Mouse (Mus musculus) left cerebral cortex, adult 2 months (tissue): ENCODE measurements around the gene Acvr1. TPM values are rescaled to one million over a fixed set of nuclear protein-coding genes. Genes with fewer than 3 reads are reported as not detected.

ENCODE experiments used
- DNase-seq, 2 experiments: peaks; one replicate each; pipeline ENCODE4 v3.0.0; 2021 to 2022; ENCODE audit warnings: low spot score in 2 of 2, mixed read lengths in 1 of 2; ENCODE audit errors: extremely low spot score in 1 of 2
- H3K27ac ChIP-seq: fragments of 200-600 bp; 2 replicates; pipeline ENCODE4 v1.8.1; 2022
- H3K4me3 ChIP-seq: fragments of 200-600 bp; 2 replicates; pipeline ENCODE4 v1.8.1; 2022
- CTCF ChIP-seq: fragments of 200-600 bp; IDR thresholded peaks from 2 replicates; pipeline ENCODE4 v1.8.1; 2022; ENCODE audit warnings: antibody characterized with exemption, mild to moderate bottlenecking, moderate library complexity
- intact Hi-C: fragments of 180-260 bp; cut with DNase I; formaldehyde crosslinking; loops from one replicate; pipeline ENCODE4 v1.15.1; 2025
- total RNA-seq, 2 experiments: library from RNA; stranded (reverse); gene quantifications; 2 replicates each; pipeline ENCODE4 v1.2.3; 2021

The Acvr1 gene
- total RNA-seq, 2 experiments from 2014 or later, result 32.9 to 36.6 TPM

GRCm38 (mm10) chr2:58514489-58514888, 52.5 kb downstream of the Acvr1 start:
- no peak for DNase-seq
- TF ChIP-seq CTCF, result no peak
- intact Hi-C loops, result no loop called here
- Histone ChIP-seq H3K27ac (no peak overlapping the region), H3K4me3 (no peak overlapping the region)

GRCm38 (mm10) chr2:58513212-58513611, 53.7 kb downstream of the Acvr1 start:
- intact Hi-C loops, result no loop called here
- TF ChIP-seq CTCF, result no peak
- H3K4me3 ChIP-seq, result no peak overlapping the region
- no peak for DNase-seq
- no peak overlapping the region for H3K27ac ChIP-seq

DNA sequence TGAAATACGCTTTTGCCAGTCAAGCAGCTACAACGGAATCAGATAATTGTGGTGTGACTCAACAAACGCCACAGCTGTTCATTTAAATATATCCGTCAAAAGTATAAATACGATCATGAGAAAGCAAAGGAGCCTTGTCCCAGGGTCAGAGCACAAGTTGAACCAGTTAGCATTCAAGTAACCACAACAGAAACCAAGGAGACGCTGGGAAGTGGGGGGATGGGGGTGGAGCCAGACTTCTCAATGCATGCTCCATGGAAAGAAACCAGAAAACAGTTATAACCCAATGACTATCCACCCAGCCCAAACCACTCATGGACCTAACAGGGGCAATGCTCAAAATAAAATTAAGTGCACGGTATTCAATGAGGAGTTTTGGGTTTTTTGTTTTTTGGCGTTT, 56.8 kb downstream of the Acvr1 start:
- no peak for TF ChIP-seq CTCF
- intact Hi-C loops, result no loop called here
- DNase-seq, result no peak
- Histone ChIP-seq H3K27ac (no peak overlapping the region), H3K4me3 (no peak overlapping the region)

DNA sequence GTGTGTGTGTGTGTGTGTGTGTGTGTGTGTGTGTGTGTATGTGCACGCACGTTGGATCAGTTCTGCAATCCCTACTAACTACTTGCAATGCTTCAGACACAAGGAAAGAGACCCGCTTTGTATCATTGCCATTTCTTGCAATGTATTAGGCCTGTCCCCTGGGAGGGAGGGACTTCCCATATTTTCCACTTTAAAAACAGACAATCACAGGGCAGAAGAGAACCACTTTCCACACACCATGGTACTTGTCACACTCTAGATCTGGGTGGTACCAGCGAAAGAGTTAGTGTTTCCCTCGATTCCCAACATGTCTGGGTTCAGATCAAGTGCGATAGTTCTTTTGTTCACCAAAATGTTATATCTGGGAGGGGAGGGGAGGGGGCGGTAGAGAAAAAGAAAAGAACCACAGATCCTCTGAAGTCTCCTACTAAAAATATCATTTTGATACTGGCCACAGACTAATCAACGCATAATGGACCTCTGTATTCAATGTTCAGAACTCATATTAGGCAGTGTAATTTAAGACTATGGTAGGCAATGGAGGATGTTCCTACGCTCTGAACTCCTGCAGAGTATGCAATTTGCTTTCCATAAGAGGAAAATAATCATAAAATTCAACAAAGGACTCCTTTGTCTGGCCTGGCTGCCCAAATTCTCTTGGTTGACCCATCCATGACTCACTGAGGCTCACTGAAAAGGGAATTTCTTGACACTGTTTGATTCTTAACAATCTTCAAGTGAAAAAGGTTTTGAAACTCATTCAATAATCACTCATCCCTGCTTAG, 61.5 kb downstream of the Acvr1 start:
- Histone ChIP-seq H3K4me3 (no peak overlapping the region), H3K27ac (no peak overlapping the region)
- intact Hi-C loops, result no loop called here
- DNase-seq, result no peak
- no peak for TF ChIP-seq CTCF

GRCm38 (mm10) chr2:58496647-58497410, 70.1 kb downstream of the Acvr1 start:
- DNase-seq, result no peak
- intact Hi-C loops, result no loop called here
- TF ChIP-seq CTCF, result no peak
- no peak overlapping the region for H3K27ac ChIP-seq
- H3K4me3 ChIP-seq, result no peak overlapping the region

GRCm38 (mm10) chr2:58495271-58495670, 71.7 kb downstream of the Acvr1 start:
- DNase-seq, result no peak
- TF ChIP-seq CTCF, result no peak
- intact Hi-C loops, result no loop called here
- H3K4me3 ChIP-seq, result no peak overlapping the region
- H3K27ac ChIP-seq, result no peak overlapping the region

DNA sequence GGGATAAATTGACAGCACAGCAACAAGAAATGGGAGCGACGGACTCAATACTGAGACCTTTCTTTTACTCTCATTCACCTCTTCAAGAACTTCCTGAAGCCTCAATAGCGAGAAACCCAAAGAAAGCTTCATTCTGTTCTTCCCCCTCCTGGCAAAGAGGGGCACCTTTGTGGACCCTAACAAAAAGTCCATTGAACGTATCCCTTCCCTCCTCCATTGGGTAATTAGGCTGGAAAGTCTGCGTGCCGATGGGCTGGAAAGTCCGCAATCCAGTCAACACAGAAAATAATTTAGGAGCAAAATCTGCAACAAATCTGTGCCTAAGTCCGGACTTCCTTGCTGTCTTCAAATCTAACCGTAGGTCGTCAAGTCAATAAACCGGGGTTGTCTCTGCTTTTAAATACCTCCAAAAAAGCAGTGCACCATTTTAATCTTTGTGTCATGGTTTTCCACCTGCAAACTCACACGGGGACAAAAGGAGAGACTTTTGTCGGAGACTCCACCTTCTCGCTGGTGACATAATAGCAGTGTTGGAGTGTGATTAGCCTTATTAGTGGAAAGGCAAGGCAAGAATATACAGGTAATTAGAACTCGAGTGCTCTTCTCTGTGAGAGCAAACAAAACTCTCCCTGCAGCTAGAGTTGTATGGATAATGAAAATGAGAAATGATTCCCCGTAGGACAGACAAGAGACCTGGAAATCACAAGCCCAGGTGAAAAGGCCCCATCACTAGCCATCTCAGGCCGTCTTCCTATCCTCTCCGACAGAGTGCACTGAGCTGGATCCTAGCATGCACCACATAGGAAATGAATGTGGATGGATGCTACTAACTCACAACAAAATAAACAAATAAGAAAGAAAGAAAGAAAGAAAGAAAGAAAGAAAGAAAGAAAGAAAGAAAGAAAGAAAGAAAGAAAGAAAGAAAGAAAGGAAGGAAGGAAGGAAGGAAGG, 73.0 kb downstream of the Acvr1 start:
- no peak overlapping the region for H3K4me3 ChIP-seq
- no peak for TF ChIP-seq CTCF
- DNase-seq, result no peak
- intact Hi-C loops, result no loop called here
- no peak overlapping the region for H3K27ac ChIP-seq

DNA sequence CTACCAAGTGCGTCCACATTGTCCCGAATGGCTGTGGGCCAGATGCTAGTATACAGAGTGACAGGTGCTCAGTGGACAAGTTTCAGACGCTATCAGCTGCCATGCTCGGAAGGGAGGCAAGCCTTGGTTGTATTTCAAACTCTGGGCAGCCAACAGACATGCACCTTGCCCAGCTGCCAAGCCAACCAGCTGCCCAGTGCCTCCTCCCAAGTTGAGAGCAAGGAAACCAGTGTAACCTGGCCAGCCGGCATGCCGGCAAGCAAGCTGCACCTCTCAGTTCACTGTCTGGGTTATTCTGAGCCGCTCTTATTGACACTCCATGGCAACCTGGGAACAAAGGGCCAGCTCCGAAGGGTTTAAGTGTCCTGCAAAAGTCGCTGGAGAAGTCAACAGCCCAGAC, 77.7 kb downstream of the Acvr1 start:
- Histone ChIP-seq H3K4me3 (no peak overlapping the region), H3K27ac (no peak overlapping the region)
- TF ChIP-seq CTCF, result no peak
- no peak for DNase-seq
- intact Hi-C loops, result no loop called here

DNA sequence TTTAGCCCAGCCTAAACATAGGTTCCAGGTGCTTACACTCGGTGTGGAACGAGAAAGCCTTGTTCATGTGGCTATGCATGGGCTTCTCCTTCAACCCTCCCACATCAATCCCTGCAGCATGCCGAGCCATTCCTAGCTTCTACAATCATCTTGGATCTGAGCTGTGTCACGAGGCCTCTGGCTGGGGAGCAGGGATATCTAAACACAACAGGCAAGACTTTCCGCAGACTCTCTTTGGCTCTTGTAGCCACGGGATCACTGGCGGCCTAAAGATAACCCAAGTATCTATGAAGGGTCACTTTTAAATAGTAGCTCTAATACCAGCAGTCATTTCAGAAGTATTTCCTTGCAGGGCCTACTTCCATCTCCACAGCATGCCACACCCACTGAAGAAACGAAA, 78.6 kb downstream of the Acvr1 start:
- intact Hi-C loops, result no loop called here
- Histone ChIP-seq H3K4me3 (no peak overlapping the region), H3K27ac (no peak overlapping the region)
- no peak for DNase-seq
- no peak for TF ChIP-seq CTCF

- intact Hi-C loops, result no loop called here
- no peak overlapping the region for H3K27ac ChIP-seq
- H3K4me3 ChIP-seq, result no peak overlapping the region
- no peak for DNase-seq
- TF ChIP-seq CTCF, result no peak
Measured at GRCm38 (mm10) chr2:58487279-58487560, 79.7 kb downstream of the Acvr1 start.

GRCm38 (mm10) chr2:58486441-58487278, 80.3 kb downstream of the Acvr1 start:
- H3K4me3 ChIP-seq, result no peak overlapping the region
- DNase-seq, result no peak
- H3K27ac ChIP-seq, result no peak overlapping the region
- intact Hi-C loops, result no loop called here
- no peak for TF ChIP-seq CTCF
